In genomic region chr15:82960786-82961561, GRCm38 (mm10) we compare ENCODE assay signal across 9 mouse cellular contexts. TPM values are rescaled to one million over a fixed set of nuclear protein-coding genes. Genes with fewer than 3 reads are reported as not detected.
DNase-seq lines count a peak whose midpoint lies in the region; ATAC-seq and TF ChIP-seq lines count a peak whose summit lies in the region.
"Had no signal": no experiment of that assay in that cellular context is flagged by ENCODE, and none has a peak within 500 bp of the region (broad histone marks: within the 10 kb centered on the region; RNA-seq: fewer than 3 reads in every experiment).

No protein-coding gene starts in this region.

- peaks cover 32% of the 10 kb centered on the region for H3K27me3 ChIP-seq in heart, embryonic 16.5 days (ENCODE audit: control insufficient read depth, insufficient read depth, low read length)
- H3K27me3 ChIP-seq in hindbrain, embryonic 10.5 days (ENCODE audit: insufficient read depth, poor library complexity, severe bottlenecking), result peaks cover 97% of the 10 kb centered on the region
- 0 out of 2 replicates have a peak, but pooled peaks cover 3% of the 10 kb centered on the region for H3K27me3 ChIP-seq in midbrain, embryonic 15.5 days (replicated peaks)

- 3% methylated on average over 26 of the region's 26 CpGs for WGBS in heart, embryonic 16.5 days
- under 1% methylated on average over 26 of the region's 26 CpGs for WGBS in hindbrain, embryonic 10.5 days
- 2% methylated on average over 26 of the region's 26 CpGs for WGBS in midbrain, embryonic 15.5 days

- H3K4me3 ChIP-seq in heart, embryonic 16.5 days (ENCODE audit: low read length), result peak overlapping the region; percentile 22
- H3K4me3 ChIP-seq in cortical plate, adult 2 months (ENCODE audit: insufficient read depth, low read length), result peak overlapping the region; percentile 37
- peak overlapping the region; percentile 34 for H3K4me3 ChIP-seq in hindbrain, embryonic 10.5 days
- peak overlapping the region; percentile 58 for H3K4me3 ChIP-seq in midbrain, embryonic 15.5 days

- H3K27ac ChIP-seq in heart, embryonic 16.5 days (ENCODE audit: low read length), result no peak overlapping the region
- H3K27ac ChIP-seq in cortical plate, adult 2 months (ENCODE audit: insufficient read depth, low read length), result peak overlapping the region; percentile 8; the same call in 1 of the 2 replicates
- H3K27ac ChIP-seq in hindbrain, embryonic 10.5 days, result peak overlapping the region; percentile 46
- peak overlapping the region; percentile 78 for H3K27ac ChIP-seq in midbrain, embryonic 15.5 days
- H3K27ac ChIP-seq: liver, embryonic 14.5 days had no signal

- no peak for TF ChIP-seq POLR2A in cortical plate, adult 2 months (IDR thresholded peaks at IDR 0.05; ENCODE audit: extremely low read depth, insufficient read depth, low read length)

- no peak for ATAC-seq in heart, embryonic 16.5 days (replicated peaks; ENCODE audit: extremely low read depth, insufficient read depth, low FRiP score)
- ATAC-seq in midbrain, embryonic 15.5 days (replicated peaks), result peak; percentile 8; the same call in 1 of the 2 replicates
- ATAC-seq in monocyte, adult 5-6 weeks (replicated peaks; ENCODE audit: insufficient number of reproducible peaks, low FRiP score, low TSS enrichment, poor library complexity, severe bottlenecking), result no peak

- H3K9me3 ChIP-seq in heart, embryonic 16.5 days (replicated peaks; ENCODE audit: control insufficient read depth, low read length), result no peaks in the 10 kb centered on the region
- H3K9me3 ChIP-seq in hindbrain, embryonic 10.5 days, result no peaks in the 10 kb centered on the region
- H3K9me3 ChIP-seq in midbrain, embryonic 15.5 days, result no peaks in the 10 kb centered on the region

- DNase-seq in heart, postnatal 36 days, result no peak
- DNase-seq in hindbrain, embryonic 10.5 days (ENCODE audit: low spot score), result peak; percentile 76
- no peak for DNase-seq in c-Kit-positive CD71-positive TER-119-positive erythroid progenitor cells, embryonic 14.5 days (ENCODE audit: low spot score)
- no peak for DNase-seq in left cerebral cortex, postnatal 25 days (ENCODE audit: low spot score in 2 of 2)

- peak overlapping the region; percentile 60 for H3K9ac ChIP-seq in heart, embryonic 16.5 days (ENCODE audit: low read length)
- peak overlapping the region; percentile 54 for H3K9ac ChIP-seq in midbrain, embryonic 15.5 days
- H3K9ac ChIP-seq: liver, embryonic 14.5 days had no signal

- peak overlapping the region; percentile 58 for H3K4me2 ChIP-seq in heart, embryonic 16.5 days (ENCODE audit: low read depth, low read length)
- peak overlapping the region; percentile 70 for H3K4me2 ChIP-seq in midbrain, embryonic 15.5 days

- no peak for TF ChIP-seq CTCF in cortical plate, adult 2 months (IDR thresholded peaks at IDR 0.05; ENCODE audit: extremely low read depth, insufficient read depth, low read length)

- intact Hi-C loops in heart, postnatal 36 days (cut with DNase I), result no loop called here
- intact Hi-C loops in left cerebral cortex, postnatal 25 days (cut with DNase I), result no loop called here

- no peaks in the 10 kb centered on the region for H3K36me3 ChIP-seq in heart, embryonic 16.5 days (ENCODE audit: control insufficient read depth, insufficient read depth)
- H3K36me3 ChIP-seq in hindbrain, embryonic 10.5 days, result no peaks in the 10 kb centered on the region
- H3K36me3 ChIP-seq in midbrain, embryonic 15.5 days (replicated peaks), result no peaks in the 10 kb centered on the region

- peaks cover 41% of the 10 kb centered on the region for H3K4me1 ChIP-seq in heart, embryonic 16.5 days (ENCODE audit: control insufficient read depth, insufficient read depth, low read length)
- H3K4me1 ChIP-seq in cortical plate, adult 2 months (ENCODE audit: control insufficient read depth, insufficient read depth, low read length), result peaks cover 7% of the 10 kb centered on the region
- peaks cover 79% of the 10 kb centered on the region for H3K4me1 ChIP-seq in hindbrain, embryonic 10.5 days (replicated peaks)
- H3K4me1 ChIP-seq in midbrain, embryonic 15.5 days, result peaks cover 83% of the 10 kb centered on the region

RNA-seq across cellular contexts. Expression of gene Tcf20, which starts 26.7 kb away (rescaled TPM):
- 4.0 and 4.4 TPM in 2 replicates for polyA plus RNA-seq in heart, embryonic 16.5 days (2015; fragmentation: Nextera tagmentation; extraction: Ambion mirVana)
- total RNA-seq in heart, postnatal 36 days (2021), result 10 to 100 TPM; 56.1 to 56.7 TPM
- 37.1 and 38.4 TPM in 2 replicates for polyA plus RNA-seq in cortical plate, adult 2 months (2012; rRNA removed)
- polyA plus RNA-seq in hindbrain, embryonic 10.5 days (2016; fragmentation: Nextera tagmentation; extraction: Ambion mirVana), result 6.7 and 6.9 TPM in 2 replicates
- 15.1 and 15.9 TPM in 2 replicates for polyA plus RNA-seq in midbrain, embryonic 15.5 days (2015; fragmentation: Nextera tagmentation; extraction: Ambion mirVana)
- 77.4 to 104 TPM (median 81.3 TPM) in 3 replicates for total RNA-seq in monocyte, adult 5-6 weeks (2017)
- 100 to 1,000 TPM; 181 to 193 TPM for total RNA-seq in left cerebral cortex, postnatal 25 days (2021)
